22 mouse cellular contexts compared by ENCODE assay signal in the genomic region with DNA sequence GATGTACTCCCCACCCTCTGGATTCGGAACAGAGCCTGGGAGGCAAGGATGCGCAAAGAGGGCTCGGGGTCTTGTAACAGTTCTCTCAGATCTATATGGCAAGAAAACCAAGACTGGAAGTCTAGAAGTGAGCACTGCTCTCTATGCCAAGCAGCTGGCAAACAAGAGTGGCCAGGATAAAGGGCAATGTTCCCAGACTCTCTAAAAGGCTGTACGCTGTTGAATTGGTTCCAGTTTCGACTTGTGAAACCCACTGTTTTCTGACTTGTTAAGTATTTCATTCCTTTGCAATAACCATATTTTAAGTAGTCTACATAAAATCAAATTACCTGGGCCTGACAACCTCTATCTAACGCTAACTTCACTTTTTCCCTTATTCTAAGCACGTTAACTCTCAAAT.
"Had no signal": no experiment of that assay in that cellular context is flagged by ENCODE, and none has a peak within 500 bp of the region (broad histone marks: within the 10 kb centered on the region; RNA-seq: fewer than 3 reads in every experiment).

No protein-coding gene starts in this region.

- H3K4me1 ChIP-seq: kidney, embryonic 15.5 days; limb, embryonic 12.5 days; limb, embryonic 15.5 days; liver, embryonic 13.5 days; neural tube, embryonic 12.5 days; neural tube, embryonic 15.5 days; stomach, embryonic 15.5 days had no signal

- H3K9me3 ChIP-seq: liver, embryonic 13.5 days; neural tube, embryonic 12.5 days; neural tube, embryonic 15.5 days; stomach, embryonic 15.5 days had no signal

- H3K36me3 ChIP-seq: kidney, embryonic 15.5 days; limb, embryonic 12.5 days; limb, embryonic 15.5 days; liver, embryonic 13.5 days; neural tube, embryonic 12.5 days; neural tube, embryonic 15.5 days; stomach, embryonic 15.5 days had no signal

- DNase-seq: kidney, adult 11 months; kidney, adult 8-10 months; kidney, postnatal 10 days; kidney, postnatal 36 days; layer of hippocampus, postnatal 36 days; left cerebral cortex, postnatal 4 days; liver, embryonic 13.5 days; lung, adult 2 months; lung, postnatal 14 days; midbrain, embryonic 14.5 days; right cerebral cortex, adult 18-20 months; right cerebral cortex, postnatal 14 days; spleen, adult 18-20 months; thymus, postnatal 25 days had no signal

- H3K27ac ChIP-seq: kidney, embryonic 15.5 days; left cerebral cortex, adult 2 months; limb, embryonic 12.5 days; limb, embryonic 15.5 days; liver, embryonic 13.5 days; neural tube, embryonic 12.5 days; neural tube, embryonic 15.5 days; stomach, embryonic 15.5 days had no signal

- H3K27me3 ChIP-seq: kidney, embryonic 15.5 days; limb, embryonic 12.5 days; limb, embryonic 15.5 days; liver, embryonic 13.5 days; neural tube, embryonic 12.5 days; neural tube, embryonic 15.5 days; stomach, embryonic 15.5 days had no signal

- H3K4me3 ChIP-seq: kidney, embryonic 15.5 days; left cerebral cortex, adult 2 months; limb, embryonic 12.5 days; limb, embryonic 15.5 days; liver, embryonic 13.5 days; megakaryocyte, embryonic 14.5 days; neural tube, embryonic 12.5 days; neural tube, embryonic 15.5 days; stomach, embryonic 15.5 days had no signal
